Mouse (Mus musculus): ENCODE data around the gene Sp6. TPM values are rescaled to one million over a fixed set of nuclear protein-coding genes. Genes with fewer than 3 reads are reported as not detected.
A peak's percentile ranks its signal among the peaks of the same experiment; 100 is the strongest.

The Sp6 gene
- polyA plus RNA-seq, 1 experiment from 2014 or later, result 0.21 TPM

DNA sequence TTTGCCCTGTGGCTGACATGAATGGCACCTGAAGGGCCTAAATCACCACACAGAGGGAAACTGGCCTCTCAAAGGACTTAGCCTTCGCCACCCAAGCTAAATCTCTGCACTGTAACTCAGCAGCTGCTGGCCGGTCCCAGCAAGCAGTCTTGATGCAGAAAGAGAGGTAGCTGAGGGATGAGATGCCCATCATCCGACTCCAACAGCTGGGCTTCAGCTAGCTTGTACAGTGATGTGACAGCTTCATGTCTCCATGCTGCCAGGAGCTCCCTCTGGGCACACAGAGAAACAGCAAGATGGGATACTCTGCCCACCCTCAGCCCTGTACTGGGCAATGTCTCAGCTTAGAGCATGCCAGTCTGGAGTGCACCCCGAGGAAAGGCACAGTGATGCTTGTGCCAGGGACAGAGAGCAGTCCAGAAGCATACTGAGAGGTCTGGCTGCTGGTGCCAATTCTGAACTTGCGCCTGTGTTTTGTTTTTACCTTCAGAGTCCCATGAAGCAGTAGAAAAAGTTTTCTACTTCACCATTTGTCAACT lies 39.7 kb upstream of the Sp6 start:
- H3K9me3 ChIP-seq, result no peaks in the 10 kb centered on the region
- 0 out of 2 replicates have a peak, but pooled peaks cover 2% of the 10 kb centered on the region for H3K36me3 ChIP-seq
- ATAC-seq (ENCODE audit: extremely low read depth, insufficient number of reproducible peaks, low FRiP score, low TSS enrichment), result no peak
- H3K27me3 ChIP-seq (replicated peaks), result no peaks in the 10 kb centered on the region
- H3K4me2 ChIP-seq, result no peak overlapping the region
- peak overlapping the region; percentile 2 for H3K9ac ChIP-seq
- H3K27ac ChIP-seq (replicated peaks), result peak overlapping the region; percentile 26; the same call in 1 of the 2 replicates
- H3K4me3 ChIP-seq, result no peak overlapping the region
- 83% methylated on average over 5 of the region's 5 CpGs for WGBS
- H3K4me1 ChIP-seq, result peaks cover 81% of the 10 kb centered on the region

DNA sequence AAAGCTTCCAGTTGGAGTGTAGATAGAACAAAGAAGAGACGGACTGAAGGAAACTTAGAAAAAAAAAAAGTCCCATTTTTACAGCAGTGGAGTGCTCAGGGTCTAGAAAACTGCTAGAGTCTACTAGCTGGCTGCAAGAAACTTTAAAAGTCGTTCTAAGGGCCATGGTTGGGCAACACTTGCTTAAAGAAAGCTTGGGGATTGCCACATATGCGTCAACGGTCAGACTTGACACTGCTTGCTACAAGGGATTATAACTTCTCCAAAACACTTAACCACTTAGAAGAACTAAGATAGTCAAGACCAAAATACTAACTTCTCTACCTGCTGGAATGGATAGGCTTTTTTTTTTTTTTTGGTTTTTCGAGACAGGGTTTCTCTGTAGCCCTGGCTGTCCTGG lies 38.4 kb upstream of the Sp6 start:
- no peaks in the 10 kb centered on the region for H3K9me3 ChIP-seq
- no peak overlapping the region for H3K4me2 ChIP-seq
- no peak overlapping the region for H3K4me3 ChIP-seq
- WGBS, result 72% methylated on average over 5 of the region's 5 CpGs
- H3K36me3 ChIP-seq, result 0 out of 2 replicates have a peak, but pooled peaks cover 2% of the 10 kb centered on the region
- H3K27me3 ChIP-seq (replicated peaks), result no peaks in the 10 kb centered on the region
- H3K9ac ChIP-seq, result no peak overlapping the region
- peak overlapping the region; percentile 34 for H3K27ac ChIP-seq (replicated peaks)
- H3K4me1 ChIP-seq, result peaks cover 72% of the 10 kb centered on the region
- no peak for ATAC-seq (ENCODE audit: extremely low read depth, insufficient number of reproducible peaks, low FRiP score, low TSS enrichment)

DNA sequence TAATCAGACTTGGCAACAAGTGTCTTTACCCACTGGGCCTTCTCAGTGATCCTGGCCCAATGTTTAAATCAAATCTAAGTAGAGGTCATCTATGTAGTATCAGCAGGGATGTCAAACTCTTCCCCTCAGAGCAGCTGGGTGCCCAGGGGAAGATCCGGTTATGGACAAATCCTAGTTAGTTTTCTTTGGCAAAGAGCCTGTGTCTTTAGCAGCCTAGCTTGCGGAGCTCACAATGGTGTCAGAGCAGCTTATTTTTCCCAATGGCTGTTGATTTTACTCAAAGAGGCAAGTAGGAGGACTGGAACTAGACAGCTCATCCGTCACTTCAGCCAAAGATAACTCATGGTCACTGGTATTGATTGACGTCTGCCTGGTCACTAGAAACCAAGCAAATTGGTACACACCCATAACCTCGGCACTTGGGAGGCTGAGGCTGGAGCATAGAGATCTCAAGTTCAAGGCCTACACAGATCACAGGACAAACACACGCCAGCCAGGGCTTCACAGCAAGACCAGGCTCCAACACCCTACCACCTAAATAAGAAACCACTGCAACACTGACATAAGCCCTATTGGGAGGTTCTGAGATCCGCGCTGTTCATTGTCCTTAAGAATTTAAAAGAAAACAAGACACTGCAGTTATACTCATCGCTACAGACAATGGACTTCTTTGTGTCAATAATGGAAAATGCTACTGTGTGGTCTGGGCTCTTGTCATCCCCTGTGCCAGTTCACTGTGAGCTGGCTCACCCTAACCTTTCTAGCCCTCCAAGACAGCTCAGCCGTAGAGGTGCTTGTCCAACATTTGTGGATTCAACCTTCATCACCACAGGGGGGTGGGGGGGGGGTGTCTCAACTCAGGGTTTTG lies 37.4 kb upstream of the Sp6 start:
- Histone ChIP-seq H3K9ac (peak overlapping the region; percentile 99), H3K9me3 (no peaks in the 10 kb centered on the region), H3K4me2 (peak overlapping the region; percentile 77), H3K27ac (replicated peaks) (peak overlapping the region; percentile 96), H3K4me1 (peaks cover 63% of the 10 kb centered on the region), H3K36me3 (0 out of 2 replicates have a peak, but pooled peaks cover 2% of the 10 kb centered on the region), H3K4me3 (peak overlapping the region; percentile 87), H3K27me3 (replicated peaks) (0 out of 2 replicates have a peak, but pooled peaks cover under 1% of the 10 kb centered on the region)
- no peak for ATAC-seq (ENCODE audit: extremely low read depth, insufficient number of reproducible peaks, low FRiP score, low TSS enrichment)
- 55% methylated on average over 10 of the region's 10 CpGs for WGBS

DNA sequence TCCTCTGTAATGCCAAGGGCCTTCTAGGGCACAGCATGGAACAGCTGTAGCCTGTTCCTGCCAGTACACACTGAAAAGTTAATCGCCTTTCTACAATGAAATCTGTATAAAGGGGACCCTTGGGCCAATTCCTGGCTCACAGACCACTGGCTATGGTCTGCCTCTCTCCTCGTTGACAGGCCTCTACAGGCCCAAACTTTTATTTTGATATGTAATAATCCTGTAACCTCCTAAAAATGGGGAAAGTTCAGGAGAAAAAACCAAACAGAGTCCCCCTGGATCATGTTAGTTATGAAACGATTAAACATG lies 36.9 kb upstream of the Sp6 start:
- 0 out of 2 replicates have a peak, but pooled peaks cover 2% of the 10 kb centered on the region for H3K36me3 ChIP-seq
- H3K9me3 ChIP-seq, result no peaks in the 10 kb centered on the region
- H3K9ac ChIP-seq, result peak overlapping the region; percentile 99
- H3K4me3 ChIP-seq, result peak overlapping the region; percentile 87
- WGBS, result 38% methylated on average over 3 of the region's 3 CpGs
- peaks cover 6% of the 10 kb centered on the region; the same call in 1 of the 2 replicates for H3K27me3 ChIP-seq (replicated peaks)
- no peak for ATAC-seq (ENCODE audit: extremely low read depth, insufficient number of reproducible peaks, low FRiP score, low TSS enrichment)
- H3K27ac ChIP-seq (replicated peaks), result peak overlapping the region; percentile 96
- H3K4me2 ChIP-seq, result peak overlapping the region; percentile 77
- H3K4me1 ChIP-seq, result peaks cover 57% of the 10 kb centered on the region

DNA sequence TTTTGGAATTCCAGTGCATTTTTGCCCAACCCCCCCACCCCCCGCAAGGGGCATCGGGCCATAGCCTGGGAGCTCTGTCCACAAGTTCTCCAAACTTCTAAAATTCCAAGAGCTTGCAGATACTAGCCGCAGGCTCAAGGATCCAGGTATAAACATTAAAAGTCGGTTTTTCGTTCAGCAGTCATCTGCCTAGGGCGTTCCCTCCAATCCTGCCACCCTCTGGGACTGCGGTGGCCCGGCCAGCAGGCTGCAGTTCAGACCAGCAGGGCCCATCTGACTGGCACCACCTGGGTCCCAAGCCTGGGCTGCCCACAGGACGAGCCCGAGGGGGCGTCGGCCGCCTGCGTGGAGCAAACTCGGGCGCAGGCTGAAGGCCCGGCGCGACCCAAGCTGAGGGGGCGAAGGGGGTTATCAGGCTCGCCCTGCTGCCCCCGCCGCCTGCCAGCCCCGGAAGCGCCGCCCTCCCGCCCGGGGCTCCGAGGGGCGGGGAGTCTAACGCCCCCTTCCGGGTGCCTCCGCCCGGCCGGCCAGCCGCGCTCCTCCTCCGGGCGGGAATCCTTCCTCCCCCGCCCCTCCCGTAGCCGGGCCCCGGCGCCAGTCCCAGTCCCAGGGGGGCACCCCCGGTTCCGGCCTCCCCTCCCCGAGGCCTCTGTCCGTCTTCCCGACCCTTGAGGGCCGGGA lies 36.1 kb upstream of the Sp6 start:
- peaks cover 13% of the 10 kb centered on the region for H3K27me3 ChIP-seq (replicated peaks)
- ATAC-seq (ENCODE audit: extremely low read depth, insufficient number of reproducible peaks, low FRiP score, low TSS enrichment), result peak; percentile 73
- WGBS, result under 1% methylated on average over 44 of the region's 50 CpGs
- H3K4me2 ChIP-seq, result peak overlapping the region; percentile 77
- peak overlapping the region; percentile 99 for H3K9ac ChIP-seq
- H3K9me3 ChIP-seq, result no peaks in the 10 kb centered on the region
- H3K4me1 ChIP-seq, result peaks cover 50% of the 10 kb centered on the region
- 0 out of 2 replicates have a peak, but pooled peaks cover 2% of the 10 kb centered on the region for H3K36me3 ChIP-seq
- H3K27ac ChIP-seq (replicated peaks), result peak overlapping the region; percentile 96
- peak overlapping the region; percentile 87 for H3K4me3 ChIP-seq

DNA sequence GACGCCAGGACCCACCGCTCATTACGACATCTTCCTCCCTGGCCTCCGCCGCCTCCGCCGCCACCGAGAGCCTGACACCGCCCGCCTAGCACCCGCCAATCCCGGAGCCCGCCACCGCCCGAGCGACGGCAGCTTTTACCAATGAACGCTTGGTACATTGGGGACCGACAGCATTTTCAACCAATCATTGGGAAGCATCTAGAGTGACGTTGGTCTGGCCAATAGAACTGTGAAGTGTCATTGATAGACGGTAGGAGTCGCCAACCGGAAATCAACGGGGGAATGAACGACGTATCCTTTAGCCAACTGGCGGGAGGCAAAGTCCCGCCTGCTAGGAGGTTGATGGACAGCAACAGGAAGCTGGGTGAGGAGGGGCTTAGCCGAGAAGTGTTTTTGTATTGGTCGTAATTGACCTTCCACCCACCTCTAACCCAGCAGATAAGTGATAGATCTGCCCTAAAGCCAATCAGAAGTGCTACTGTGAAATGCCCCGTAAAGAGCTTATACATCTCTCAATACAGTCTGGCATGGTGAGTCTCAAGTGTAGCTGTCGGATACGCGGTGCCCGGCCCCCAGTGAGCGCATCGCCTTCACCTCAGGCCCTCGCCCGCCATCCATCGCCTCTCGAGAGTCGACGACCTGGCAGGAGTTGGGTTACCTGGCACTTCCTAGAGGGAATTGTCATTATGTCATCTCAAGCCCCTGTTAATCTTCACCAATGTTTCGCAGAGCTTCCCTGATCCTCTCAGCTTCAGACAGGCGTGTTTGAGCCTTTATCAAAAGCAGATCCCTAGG lies 35.4 kb upstream of the Sp6 start:
- peak; percentile 94 for ATAC-seq (ENCODE audit: extremely low read depth, insufficient number of reproducible peaks, low FRiP score, low TSS enrichment)

DNA sequence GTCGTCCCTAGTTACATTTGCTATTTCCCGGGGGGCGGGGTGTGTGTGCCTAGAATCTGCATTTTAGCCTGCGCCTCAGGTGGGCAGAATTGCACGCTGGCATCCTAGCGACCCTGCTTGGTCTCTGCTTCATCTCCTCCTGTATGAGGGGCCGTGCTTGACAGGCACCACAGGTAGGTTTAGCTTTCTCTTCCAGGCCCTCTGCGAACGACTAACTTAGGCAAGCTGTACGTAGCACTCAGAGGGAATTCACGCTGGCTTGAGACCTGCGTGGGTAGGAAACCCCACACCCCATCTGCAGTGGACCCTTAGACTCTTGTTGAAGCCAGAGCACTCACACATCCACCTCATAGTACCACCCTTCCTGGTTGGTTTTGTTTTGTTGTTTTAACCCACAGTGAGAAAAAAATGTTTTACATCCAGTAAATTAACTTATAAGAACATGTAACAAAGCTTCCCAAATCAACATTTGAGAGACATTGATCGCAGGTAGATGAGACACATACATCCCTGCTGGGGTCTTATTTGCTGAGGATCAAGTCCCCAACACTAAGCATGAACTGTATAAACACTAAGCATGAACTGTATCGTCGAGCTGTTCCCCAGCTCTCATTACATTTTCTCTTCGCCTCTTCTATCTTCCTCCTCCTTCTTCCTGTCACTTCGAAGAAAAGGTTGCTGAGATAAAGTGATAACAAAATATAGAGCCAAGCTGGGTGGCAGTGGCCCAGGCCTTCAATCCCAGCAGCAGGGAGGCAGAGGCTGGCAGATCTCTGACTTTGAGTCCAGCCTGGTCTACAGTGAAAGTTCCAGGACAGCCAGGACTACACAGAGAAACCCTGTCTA lies 34.6 kb upstream of the Sp6 start:
- Histone ChIP-seq H3K4me1 (peaks cover 34% of the 10 kb centered on the region), H3K9me3 (no peaks in the 10 kb centered on the region), H3K4me2 (peak overlapping the region; percentile 94), H3K36me3 (0 out of 2 replicates have a peak, but pooled peaks cover under 1% of the 10 kb centered on the region), H3K27me3 (replicated peaks) (peaks cover 25% of the 10 kb centered on the region), H3K9ac (peak overlapping the region; percentile 84), H3K27ac (replicated peaks) (peak overlapping the region; percentile 84), H3K4me3 (peak overlapping the region; percentile 87)
- ATAC-seq (ENCODE audit: extremely low read depth, insufficient number of reproducible peaks, low FRiP score, low TSS enrichment), result no peak
- WGBS, result 25% methylated on average over 17 of the region's 17 CpGs

More for the DNA sequence above, 35.4 kb upstream of the Sp6 start:
- Histone ChIP-seq H3K4me1 (peaks cover 43% of the 10 kb centered on the region), H3K9me3 (no peaks in the 10 kb centered on the region), H3K27me3 (replicated peaks) (peaks cover 17% of the 10 kb centered on the region), H3K4me2 (peak overlapping the region; percentile 94), H3K27ac (replicated peaks) (peak overlapping the region; percentile 96), H3K4me3 (peak overlapping the region; percentile 87), H3K36me3 (0 out of 2 replicates have a peak, but pooled peaks cover 2% of the 10 kb centered on the region), H3K9ac (peak overlapping the region; percentile 99)
- WGBS, result under 1% methylated on average over 45 of the region's 45 CpGs

DNA sequence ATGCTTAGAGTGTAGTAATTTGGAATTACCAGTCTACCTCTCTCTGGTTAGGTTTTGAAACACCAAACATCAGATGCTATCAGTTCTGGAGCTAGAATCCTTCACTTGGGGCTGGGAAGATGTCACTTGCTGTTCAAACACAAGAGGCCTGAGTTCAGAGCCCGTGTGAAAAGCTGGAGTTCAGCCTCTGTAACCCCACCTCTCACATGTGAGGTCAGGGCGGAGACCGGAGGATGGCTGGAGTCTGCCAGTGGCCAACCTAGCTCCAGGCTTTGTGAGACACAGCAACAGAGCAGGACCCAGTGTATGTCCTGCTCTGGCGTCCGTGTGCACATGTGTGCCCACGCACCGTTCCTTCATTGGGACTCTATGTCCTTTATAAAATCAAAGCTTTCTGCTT lies 33.9 kb upstream of the Sp6 start:
- Histone ChIP-seq H3K9ac (no peak overlapping the region), H3K27ac (replicated peaks) (no peak overlapping the region), H3K4me3 (no peak overlapping the region), H3K27me3 (replicated peaks) (peaks cover 32% of the 10 kb centered on the region), H3K4me1 (peaks cover 29% of the 10 kb centered on the region), H3K9me3 (no peaks in the 10 kb centered on the region), H3K36me3 (no peaks in the 10 kb centered on the region), H3K4me2 (no peak overlapping the region)
- no peak for ATAC-seq (ENCODE audit: extremely low read depth, insufficient number of reproducible peaks, low FRiP score, low TSS enrichment)
- 80% methylated on average over 7 of the region's 7 CpGs for WGBS

DNA sequence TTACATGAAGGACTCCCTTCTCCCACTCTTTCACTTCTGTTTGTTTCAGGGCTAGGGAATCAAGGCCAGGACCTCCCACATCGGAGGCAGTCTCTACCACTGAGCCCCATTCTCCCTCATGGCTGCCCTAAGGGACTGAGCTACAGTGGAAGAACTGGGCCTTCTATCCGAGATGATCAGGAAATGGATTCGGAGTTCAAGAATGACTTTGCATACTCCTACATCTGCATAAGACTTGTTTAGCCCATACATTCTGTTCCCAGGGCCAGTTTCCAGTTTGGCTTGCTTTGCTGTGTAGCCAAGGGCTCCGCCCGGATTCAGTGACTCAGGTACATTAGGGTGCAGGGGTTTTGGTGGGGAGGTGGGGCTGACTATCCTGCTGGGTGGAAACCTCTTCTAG lies 33.2 kb upstream of the Sp6 start:
- WGBS, result 75% methylated on average over 5 of the region's 5 CpGs
- H3K4me2 ChIP-seq, result no peak overlapping the region
- H3K9me3 ChIP-seq, result no peaks in the 10 kb centered on the region

DNA sequence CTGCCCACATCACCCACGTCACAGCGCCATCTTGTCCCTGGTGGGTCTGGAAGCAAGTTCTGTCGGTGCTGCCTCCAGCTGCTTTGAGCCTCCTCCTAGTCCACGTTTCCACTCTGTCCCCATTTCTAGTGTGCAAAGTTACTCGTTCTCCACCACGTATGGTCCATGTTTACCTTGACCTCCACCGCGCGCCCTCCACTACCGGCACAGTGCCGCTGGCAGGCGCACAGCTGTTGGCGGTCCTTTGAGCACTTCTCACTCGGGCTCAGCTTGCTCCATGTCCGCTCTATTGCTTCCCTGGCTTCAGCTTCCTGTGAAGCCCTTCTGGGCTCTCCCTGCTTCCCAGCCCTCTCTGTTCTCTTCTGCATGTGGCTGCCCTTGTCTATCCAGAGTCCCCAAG lies 31.7 kb upstream of the Sp6 start:
- no peak overlapping the region for H3K4me2 ChIP-seq
- H3K4me3 ChIP-seq, result no peak overlapping the region
- ATAC-seq (ENCODE audit: extremely low read depth, insufficient number of reproducible peaks, low FRiP score, low TSS enrichment), result no peak
- H3K9me3 ChIP-seq, result no peaks in the 10 kb centered on the region
- H3K27ac ChIP-seq (replicated peaks), result no peak overlapping the region
- no peak overlapping the region for H3K9ac ChIP-seq
- H3K27me3 ChIP-seq (replicated peaks), result peaks cover 53% of the 10 kb centered on the region
- H3K36me3 ChIP-seq, result no peaks in the 10 kb centered on the region
- 53% methylated on average over 15 of the region's 15 CpGs for WGBS
- H3K4me1 ChIP-seq, result peaks cover 11% of the 10 kb centered on the region

More for the DNA sequence above, 33.2 kb upstream of the Sp6 start:
- H3K27me3 ChIP-seq (replicated peaks), result peaks cover 39% of the 10 kb centered on the region
- H3K4me3 ChIP-seq, result no peak overlapping the region
- no peak for ATAC-seq (ENCODE audit: extremely low read depth, insufficient number of reproducible peaks, low FRiP score, low TSS enrichment)
- no peak overlapping the region for H3K9ac ChIP-seq
- peaks cover 26% of the 10 kb centered on the region for H3K4me1 ChIP-seq
- H3K36me3 ChIP-seq, result no peaks in the 10 kb centered on the region
- no peak overlapping the region for H3K27ac ChIP-seq (replicated peaks)

Data from heart, embryonic 13.5 days (tissue).